Mouse (Mus musculus) hindbrain, embryonic 15.5 days (tissue): ENCODE data around the gene Krcc1. TPM values are rescaled to one million over a fixed set of nuclear protein-coding genes. Genes with fewer than 3 reads are reported as not detected.
"Not testable (repeated sequence)": the region's sequence is repeated elsewhere in the genome, so short reads cannot be mapped to it uniquely, and the experiment has no call there.

Experiments used
- ATAC-seq: fragments of 200-750 bp; cut with Nextera tagmentation; 2 replicates; pipeline ENCODE4 v1.8.0; 2017; ENCODE audit warnings: low read depth, moderate number of reproducible peaks, moderate TSS enrichment; ENCODE audit not compliant: low FRiP score
- H3K27ac ChIP-seq: fragments of 300-500 bp; sonication (generic); replicated peaks from 2 replicates; pipeline ENCODE4 v1.5.1; 2015; ENCODE audit warnings: mild to moderate bottlenecking, inconsistent platforms
- H3K27me3 ChIP-seq: fragments of 300-500 bp; sonication (generic); 2 replicates; pipeline ENCODE4 v1.6.1; 2015; ENCODE audit warnings: control low read depth, inconsistent platforms
- H3K36me3 ChIP-seq: fragments of 300-500 bp; sonication (generic); 2 replicates; pipeline ENCODE4 v1.6.1; 2015; ENCODE audit warnings: control low read depth, inconsistent platforms
- H3K4me1 ChIP-seq: fragments of 300-500 bp; sonication (generic); replicated peaks from 2 replicates; pipeline ENCODE4 v1.6.1; 2015; ENCODE audit warnings: control low read depth, inconsistent platforms
- H3K4me2 ChIP-seq: fragments of 300-500 bp; sonication (generic); 2 replicates; pipeline ENCODE4 v1.6.1; 2015; ENCODE audit warnings: moderate library complexity, mild to moderate bottlenecking, inconsistent platforms
- H3K4me3 ChIP-seq: fragments of 300-500 bp; sonication (generic); 2 replicates; pipeline ENCODE4 v1.5.1; 2015; ENCODE audit warnings: mild to moderate bottlenecking, inconsistent platforms
- H3K9ac ChIP-seq: fragments of 300-500 bp; sonication (generic); 2 replicates; pipeline ENCODE4 v1.6.1; 2015; ENCODE audit warnings: inconsistent platforms
- H3K9me3 ChIP-seq: fragments of 300-500 bp; sonication (generic); 2 replicates; pipeline ENCODE4 v1.6.1; 2016; ENCODE audit warnings: control low read depth, inconsistent platforms
- WGBS: fragments of 180-500 bp; shearing (Covaris S2); methylation state at CpG from one replicate; pipeline ENCODE4 v1.1.7; 2015; 5-methylcytosine and 5-hydroxymethylcytosine counted together
- polyA plus RNA-seq: library from polyadenylated mRNA; unstranded; fragments of >200 nt; fragmentation: Nextera tagmentation; extraction: Ambion mirVana; gene quantifications from 2 replicates; pipeline ENCODE4 v1.2.1, GENCODE M21; 2015

Gene Krcc1
- polyA plus RNA-seq, 1 experiment from 2014 or later: 18.4 TPM

- 61% methylated on average over 7 of the region's 7 CpGs for WGBS
- Histone ChIP-seq H3K36me3 (no peaks in the 10 kb centered on the region), H3K27ac (no peak overlapping the region), H3K27me3 (no peaks in the 10 kb centered on the region), H3K4me1 (peaks cover 16% of the 10 kb centered on the region), H3K9ac (no peak overlapping the region), H3K4me3 (no peak overlapping the region), H3K9me3 (no peaks in the 10 kb centered on the region), H3K4me2 (no peak overlapping the region)
- ATAC-seq: no peak
Observed at GRCm38 (mm10) chr6:71268929-71269685, 2.4 kb upstream of the Krcc1 start.

GRCm38 (mm10) chr6:71269686-71270050 lies 1.8 kb upstream of the Krcc1 start:
- peaks cover 16% of the 10 kb centered on the region for H3K4me1 ChIP-seq
- H3K4me3 ChIP-seq, H3K27ac ChIP-seq, H3K9ac ChIP-seq, H3K27me3 ChIP-seq, H3K9me3 ChIP-seq, H3K36me3 ChIP-seq, H3K4me2 ChIP-seq, ATAC-seq: not testable (repeated sequence)
- 96% methylated on average over 6 of the region's 6 CpGs for WGBS

GRCm38 (mm10) chr6:71270301-71271056 lies 998 bp upstream of the Krcc1 start:
- Histone ChIP-seq H3K27me3 (no peaks in the 10 kb centered on the region), H3K4me3 (peak overlapping the region; percentile 75), H3K4me2 (peak overlapping the region; percentile 86), H3K9me3 (no peaks in the 10 kb centered on the region), H3K4me1 (peaks cover 16% of the 10 kb centered on the region), H3K27ac (peak overlapping the region; percentile 99), H3K9ac (peak overlapping the region; percentile 99), H3K36me3 (no peaks in the 10 kb centered on the region)
- 28% methylated on average over 14 of the region's 14 CpGs for WGBS
- peak; percentile 44 for ATAC-seq

DNA sequence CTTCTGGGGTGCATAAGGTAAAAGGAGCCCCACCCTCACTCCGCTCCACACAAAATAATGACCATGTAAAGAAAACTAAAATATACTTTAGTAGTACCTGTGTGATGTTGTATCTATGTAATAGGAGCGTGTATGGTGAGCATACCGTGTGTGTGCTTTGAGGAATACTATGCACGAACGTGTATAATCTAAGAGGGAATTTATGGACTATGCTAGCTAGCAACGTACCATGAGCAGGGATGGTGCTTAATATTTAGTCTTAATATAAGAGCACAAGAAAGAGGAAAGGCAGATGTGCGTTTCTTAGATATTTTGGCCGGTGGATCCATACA lies 454 bp upstream of the Krcc1 start:
- H3K9me3 ChIP-seq: no peaks in the 10 kb centered on the region
- H3K27ac ChIP-seq: peak overlapping the region; percentile 99
- 2% methylated on average over 8 of the region's 8 CpGs for WGBS
- peak overlapping the region; percentile 99 for H3K9ac ChIP-seq
- H3K4me3 ChIP-seq: peak overlapping the region; percentile 75
- no peaks in the 10 kb centered on the region for H3K36me3 ChIP-seq
- H3K4me1 ChIP-seq: peaks cover 16% of the 10 kb centered on the region
- H3K27me3 ChIP-seq: no peaks in the 10 kb centered on the region
- H3K4me2 ChIP-seq: peak overlapping the region; percentile 86
- peak; percentile 75 for ATAC-seq

- peak overlapping the region; percentile 99 for H3K27ac ChIP-seq
- peak overlapping the region; percentile 75 for H3K4me3 ChIP-seq
- peak overlapping the region; percentile 86 for H3K4me2 ChIP-seq
- WGBS: 1% methylated on average over 11 of the region's 11 CpGs
- ATAC-seq: 0 out of 2 replicates have a peak, but pooled peaks have one; percentile 2
- H3K4me1 ChIP-seq: peaks cover 16% of the 10 kb centered on the region
- no peaks in the 10 kb centered on the region for H3K9me3 ChIP-seq
- no peaks in the 10 kb centered on the region for H3K36me3 ChIP-seq
- no peaks in the 10 kb centered on the region for H3K27me3 ChIP-seq
- H3K9ac ChIP-seq: peak overlapping the region; percentile 99
Observed at GRCm38 (mm10) chr6:71272316-71272741, 852 bp downstream of the Krcc1 start.

- no peak for ATAC-seq
- Histone ChIP-seq H3K9me3 (no peaks in the 10 kb centered on the region), H3K9ac (no peak overlapping the region), H3K27me3 (no peaks in the 10 kb centered on the region), H3K27ac (no peak overlapping the region), H3K36me3 (no peaks in the 10 kb centered on the region), H3K4me1 (peaks cover 16% of the 10 kb centered on the region), H3K4me3 (no peak overlapping the region), H3K4me2 (no peak overlapping the region)
- WGBS: 85% methylated on average over 1 of the region's 1 CpGs
Observed at GRCm38 (mm10) chr6:71273715-71274114, 2.2 kb downstream of the Krcc1 start.

- Histone ChIP-seq H3K4me3 (no peak overlapping the region), H3K27ac (no peak overlapping the region), H3K4me1 (peaks cover 16% of the 10 kb centered on the region), H3K9me3 (no peaks in the 10 kb centered on the region), H3K9ac (no peak overlapping the region), H3K4me2 (no peak overlapping the region), H3K36me3 (no peaks in the 10 kb centered on the region), H3K27me3 (no peaks in the 10 kb centered on the region)
- WGBS: 91% methylated on average over 1 of the region's 1 CpGs
- no peak for ATAC-seq
Observed at GRCm38 (mm10) chr6:71274621-71275020, 3.1 kb downstream of the Krcc1 start.

- Histone ChIP-seq H3K4me2 (no peak overlapping the region), H3K36me3 (peaks cover 5% of the 10 kb centered on the region; the same call in 1 of the 2 replicates), H3K27ac (no peak overlapping the region), H3K9me3 (no peaks in the 10 kb centered on the region), H3K4me1 (no peaks in the 10 kb centered on the region), H3K4me3 (no peak overlapping the region), H3K27me3 (no peaks in the 10 kb centered on the region), H3K9ac (no peak overlapping the region)
- ATAC-seq: no peak
- 57% methylated on average over 1 of the region's 1 CpGs for WGBS
Observed at GRCm38 (mm10) chr6:71279418-71279817, 7.9 kb downstream of the Krcc1 start.

DNA sequence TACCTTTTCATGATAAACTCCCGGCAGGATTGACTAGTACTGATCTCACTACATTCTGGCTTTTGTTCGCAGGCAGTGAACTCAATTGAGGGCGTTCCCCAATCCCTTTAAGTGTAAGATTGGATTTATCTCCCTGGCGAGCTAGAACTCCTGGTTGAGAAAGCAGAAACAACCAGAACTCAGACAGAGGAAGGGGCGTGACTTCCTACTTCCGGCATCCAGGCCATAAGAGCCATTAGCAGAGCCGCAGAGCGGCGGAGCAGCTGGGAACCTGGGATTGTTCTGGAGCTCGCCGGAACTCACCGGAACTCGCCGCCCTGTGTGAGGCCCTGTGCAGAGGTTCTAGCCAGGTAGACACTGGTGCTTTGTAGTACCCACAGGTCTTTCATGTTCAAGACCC lies 22.0 kb downstream of the Krcc1 start:
- Histone ChIP-seq H3K4me2 (no peak overlapping the region), H3K27me3 (no peaks in the 10 kb centered on the region), H3K4me1 (no peaks in the 10 kb centered on the region), H3K9ac (no peak overlapping the region), H3K27ac (no peak overlapping the region), H3K9me3 (no peaks in the 10 kb centered on the region), H3K4me3 (no peak overlapping the region), H3K36me3 (no peaks in the 10 kb centered on the region)
- no peak for ATAC-seq
- WGBS: 90% methylated on average over 14 of the region's 14 CpGs

DNA sequence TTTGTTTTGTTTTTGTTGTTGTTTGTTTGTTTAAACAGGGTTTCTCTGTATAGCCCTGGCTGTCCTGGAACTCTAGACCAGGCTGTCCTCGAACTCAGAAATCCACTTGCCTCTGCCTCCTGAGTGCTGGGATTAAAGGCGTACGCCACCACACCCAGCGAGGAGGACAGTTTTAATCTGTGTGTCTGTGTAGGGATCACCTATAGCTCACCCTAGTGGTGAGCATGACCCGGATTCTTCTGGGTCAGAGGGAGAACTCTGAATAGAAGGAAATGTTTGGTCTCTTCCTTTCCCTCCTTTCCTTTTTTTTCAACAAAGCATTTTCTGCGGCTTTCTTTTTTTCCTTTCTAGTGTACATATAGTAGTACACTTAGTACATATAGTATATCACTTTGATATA lies 23.8 kb downstream of the Krcc1 start:
- Histone ChIP-seq H3K9me3 (no peaks in the 10 kb centered on the region), H3K4me2 (no peak overlapping the region), H3K4me1 (no peaks in the 10 kb centered on the region), H3K36me3 (no peaks in the 10 kb centered on the region), H3K27me3 (no peaks in the 10 kb centered on the region), H3K9ac (no peak overlapping the region), H3K4me3 (no peak overlapping the region), H3K27ac (no peak overlapping the region)
- WGBS: 78% methylated on average over 6 of the region's 6 CpGs
- ATAC-seq: no peak

- Histone ChIP-seq H3K4me1 (no peaks in the 10 kb centered on the region), H3K9me3 (no peaks in the 10 kb centered on the region), H3K4me3 (no peak overlapping the region), H3K9ac (no peak overlapping the region), H3K27me3 (no peaks in the 10 kb centered on the region), H3K27ac (no peak overlapping the region), H3K4me2 (no peak overlapping the region), H3K36me3 (no peaks in the 10 kb centered on the region)
- WGBS: 72% methylated on average over 2 of the region's 2 CpGs
- ATAC-seq: no peak
Observed at GRCm38 (mm10) chr6:71298051-71298450, 26.6 kb downstream of the Krcc1 start.

- 34% methylated on average over 3 of the region's 3 CpGs for WGBS
- Histone ChIP-seq H3K27me3 (no peaks in the 10 kb centered on the region), H3K4me2 (no peak overlapping the region), H3K4me1 (no peaks in the 10 kb centered on the region), H3K9me3 (no peaks in the 10 kb centered on the region), H3K36me3 (no peaks in the 10 kb centered on the region), H3K27ac (no peak overlapping the region), H3K4me3 (no peak overlapping the region), H3K9ac (no peak overlapping the region)
- ATAC-seq: no peak
Observed at GRCm38 (mm10) chr6:71298751-71299150, 27.3 kb downstream of the Krcc1 start.
